Mouse (Mus musculus) liver, embryonic 16.5 days (tissue): ENCODE results near the gene Hdac4. TPM values are rescaled to one million over a fixed set of nuclear protein-coding genes. Genes with fewer than 3 reads are reported as not detected.

Experiments used
- ATAC-seq: fragments of 200-750 bp; cut with Nextera tagmentation; 2 replicates; pipeline ENCODE4 v1.8.0; 2017; ENCODE audit warnings: low read depth, mild to moderate bottlenecking, moderate number of reproducible peaks, moderate library complexity
- H3K27ac ChIP-seq: fragments of 300-500 bp; sonication (generic); 2 replicates; pipeline ENCODE4 v1.5.1; 2014; ENCODE audit warnings: mild to moderate bottlenecking, low read length
- H3K27me3 ChIP-seq: fragments of 300-500 bp; sonication (generic); 2 replicates; pipeline ENCODE4 v1.6.1; 2014; ENCODE audit warnings: low read depth, low read length, mixed read lengths; ENCODE audit not compliant: control insufficient read depth, insufficient read depth
- H3K36me3 ChIP-seq: fragments of 300-500 bp; sonication (generic); 2 replicates; pipeline ENCODE4 v1.6.1; 2014; ENCODE audit warnings: mild to moderate bottlenecking; ENCODE audit not compliant: control insufficient read depth, insufficient read depth
- H3K4me1 ChIP-seq: fragments of 300-500 bp; sonication (generic); 2 replicates; pipeline ENCODE4 v1.6.1; 2014; ENCODE audit warnings: low read depth, low read length, mixed read lengths; ENCODE audit not compliant: control insufficient read depth
- H3K4me2 ChIP-seq: fragments of 300-500 bp; sonication (generic); 2 replicates; pipeline ENCODE4 v1.6.1; 2014; ENCODE audit warnings: low read depth, low read length, mixed read lengths
- H3K4me3 ChIP-seq: fragments of 300-500 bp; sonication (generic); 2 replicates; pipeline ENCODE4 v1.5.1; 2014; ENCODE audit warnings: low read depth, mild to moderate bottlenecking, low read length
- H3K9ac ChIP-seq: fragments of 300-500 bp; sonication (generic); 2 replicates; pipeline ENCODE4 v1.6.1; 2014; ENCODE audit warnings: low read depth, low read length
- H3K9me3 ChIP-seq: fragments of 300-500 bp; sonication (generic); replicated peaks from 2 replicates; pipeline ENCODE4 v1.6.1; 2016; ENCODE audit warnings: low read length; ENCODE audit not compliant: control insufficient read depth
- WGBS: fragments of 180-500 bp; shearing (Covaris S2); extraction: QIAGEN DNeasy Blood & Tissue Kit; methylation state at CpG from one replicate; pipeline ENCODE4 v1.1.7; 2014; ENCODE audit not compliant: insufficient replicate concordance; 5-methylcytosine and 5-hydroxymethylcytosine counted together
- polyA plus RNA-seq: library from polyadenylated mRNA; unstranded; fragments of >200 nt; fragmentation: Nextera tagmentation; extraction: Ambion mirVana; gene quantifications from 2 replicates; pipeline ENCODE4 v1.2.1, GENCODE M21; 2015

Gene Hdac4
- polyA plus RNA-seq, 1 experiment from 2014 or later: 3.3 TPM

DNA sequence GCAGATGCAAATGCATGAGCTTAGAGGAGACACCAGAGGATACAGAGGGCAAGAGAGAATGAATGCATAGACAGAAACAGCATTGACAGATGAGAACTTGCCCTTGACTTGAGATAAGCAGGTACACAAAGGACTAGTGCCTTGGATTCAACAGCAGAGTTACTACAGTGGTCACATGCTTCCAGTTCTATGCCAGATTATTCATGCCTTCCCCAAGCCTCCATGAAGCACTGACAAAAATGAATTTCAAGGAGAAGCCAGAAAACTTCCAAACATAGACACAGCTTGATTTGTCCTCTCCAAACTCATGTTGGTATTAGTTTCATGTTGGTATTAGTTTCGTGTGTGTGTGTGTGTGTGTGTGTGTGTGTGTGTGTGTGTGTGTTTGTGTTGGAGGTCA is 149.8 kb downstream of the Hdac4 start:
- no peak overlapping the region for H3K4me3 ChIP-seq
- H3K9ac ChIP-seq: no peak overlapping the region
- no peaks in the 10 kb centered on the region for H3K9me3 ChIP-seq
- H3K36me3 ChIP-seq: no peaks in the 10 kb centered on the region
- H3K27ac ChIP-seq: no peak overlapping the region
- no peak for ATAC-seq
- H3K4me2 ChIP-seq: no peak overlapping the region
- no peaks in the 10 kb centered on the region for H3K27me3 ChIP-seq
- WGBS: 31% methylated on average over 1 of the region's 1 CpGs
- H3K4me1 ChIP-seq: no peaks in the 10 kb centered on the region; the same call in 1 of the 2 replicates

DNA sequence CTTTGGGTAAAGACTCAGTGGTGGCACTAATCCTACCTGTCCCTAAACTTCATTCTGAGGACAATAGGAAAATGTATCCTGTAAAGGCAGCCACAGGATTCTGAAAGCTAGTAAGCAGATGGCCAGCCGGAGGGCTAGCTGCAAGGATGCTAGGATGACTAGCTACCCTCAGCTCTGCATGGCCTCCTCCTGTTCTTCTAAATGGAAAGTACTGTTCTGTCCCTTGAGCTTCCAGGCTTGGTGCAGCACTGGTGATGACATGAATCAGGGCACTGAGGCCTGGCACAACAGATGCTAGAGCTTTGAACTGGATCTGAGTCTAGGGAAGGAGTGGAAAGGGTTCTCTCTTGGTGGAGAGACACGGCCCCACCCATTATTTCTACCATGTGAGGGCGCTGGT is 150.6 kb downstream of the Hdac4 start:
- Histone ChIP-seq H3K27ac (no peak overlapping the region), H3K36me3 (no peaks in the 10 kb centered on the region), H3K9me3 (no peaks in the 10 kb centered on the region), H3K4me3 (no peak overlapping the region), H3K4me2 (no peak overlapping the region), H3K4me1 (no peaks in the 10 kb centered on the region), H3K27me3 (no peaks in the 10 kb centered on the region), H3K9ac (no peak overlapping the region)
- 61% methylated on average over 3 of the region's 3 CpGs for WGBS
- ATAC-seq: no peak

DNA sequence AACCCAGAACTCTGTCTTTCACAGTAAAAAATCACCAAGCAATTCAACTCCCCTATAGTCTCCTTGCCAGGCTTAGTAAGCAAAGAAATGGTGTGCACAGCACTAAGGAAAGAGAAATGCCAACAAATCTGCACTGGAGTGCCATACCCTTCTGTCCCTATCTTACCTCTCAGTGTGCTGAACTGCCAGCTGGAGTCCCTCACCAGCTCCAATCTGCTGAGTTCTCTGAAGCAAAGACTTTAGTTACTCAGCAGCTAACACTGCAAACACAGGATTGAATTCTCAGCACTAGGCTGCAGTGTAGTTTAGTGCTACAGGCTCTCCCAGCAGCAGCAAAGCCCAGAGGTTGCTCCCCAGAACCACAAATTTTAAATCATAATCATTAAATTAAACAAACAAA is 151.5 kb downstream of the Hdac4 start:
- no peak overlapping the region for H3K9ac ChIP-seq
- H3K9me3 ChIP-seq: no peaks in the 10 kb centered on the region
- no peak overlapping the region for H3K4me2 ChIP-seq
- no peaks in the 10 kb centered on the region for H3K4me1 ChIP-seq
- H3K36me3 ChIP-seq: no peaks in the 10 kb centered on the region
- H3K27me3 ChIP-seq: no peaks in the 10 kb centered on the region
- H3K4me3 ChIP-seq: no peak overlapping the region
- ATAC-seq: no peak
- no peak overlapping the region for H3K27ac ChIP-seq

DNA sequence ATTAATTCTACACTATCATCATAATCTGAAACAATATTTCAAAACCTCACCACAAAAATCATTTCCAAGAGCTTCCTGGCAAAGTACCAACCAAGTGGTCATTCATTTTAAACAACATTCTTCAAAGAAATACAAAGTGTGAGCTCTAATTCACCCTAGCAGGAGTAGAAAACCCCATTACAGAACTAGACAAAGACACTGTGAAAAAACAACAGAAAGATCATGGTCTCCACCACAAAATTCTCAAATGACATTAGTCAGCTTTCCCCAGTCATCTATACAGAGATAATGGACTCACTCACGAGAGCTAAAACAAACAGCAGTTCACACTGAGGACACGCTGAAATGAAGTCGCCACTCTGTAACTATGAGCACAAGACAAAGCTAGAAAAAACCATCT is 153.4 kb downstream of the Hdac4 start:
- no peaks in the 10 kb centered on the region for H3K9me3 ChIP-seq
- no peaks in the 10 kb centered on the region for H3K4me1 ChIP-seq
- no peak overlapping the region for H3K4me2 ChIP-seq
- H3K27ac ChIP-seq: no peak overlapping the region
- no peak overlapping the region for H3K9ac ChIP-seq
- H3K4me3 ChIP-seq: no peak overlapping the region
- no peaks in the 10 kb centered on the region for H3K27me3 ChIP-seq
- WGBS: 68% methylated on average over 3 of the region's 3 CpGs
- no peak for ATAC-seq
- H3K36me3 ChIP-seq: no peaks in the 10 kb centered on the region

DNA sequence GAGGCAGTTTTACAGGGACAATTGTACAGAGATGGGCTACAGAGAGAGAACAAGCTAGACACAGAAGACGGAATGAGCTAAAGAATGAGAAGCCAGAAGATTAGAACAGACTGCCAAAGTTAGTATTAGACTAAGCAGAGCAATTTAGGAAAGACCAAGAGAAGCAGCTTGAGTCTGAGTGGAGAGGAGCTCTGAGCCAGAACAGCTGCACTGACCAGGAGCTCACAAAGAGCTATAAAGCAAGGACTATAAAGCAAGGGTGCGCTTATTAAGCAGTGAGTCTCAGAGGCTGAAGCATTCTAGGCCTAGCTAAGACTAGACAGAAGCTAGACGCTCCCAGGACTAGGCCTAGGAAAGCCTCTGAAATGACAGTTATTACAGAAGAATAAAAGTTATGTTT is 154.2 kb downstream of the Hdac4 start:
- 78% methylated on average over 3 of the region's 3 CpGs for WGBS
- H3K4me3 ChIP-seq: no peak overlapping the region
- no peaks in the 10 kb centered on the region for H3K27me3 ChIP-seq
- no peak overlapping the region for H3K9ac ChIP-seq
- no peaks in the 10 kb centered on the region for H3K9me3 ChIP-seq
- H3K4me1 ChIP-seq: no peaks in the 10 kb centered on the region
- H3K27ac ChIP-seq: no peak overlapping the region
- H3K4me2 ChIP-seq: no peak overlapping the region
- no peak for ATAC-seq
- H3K36me3 ChIP-seq: no peaks in the 10 kb centered on the region

DNA sequence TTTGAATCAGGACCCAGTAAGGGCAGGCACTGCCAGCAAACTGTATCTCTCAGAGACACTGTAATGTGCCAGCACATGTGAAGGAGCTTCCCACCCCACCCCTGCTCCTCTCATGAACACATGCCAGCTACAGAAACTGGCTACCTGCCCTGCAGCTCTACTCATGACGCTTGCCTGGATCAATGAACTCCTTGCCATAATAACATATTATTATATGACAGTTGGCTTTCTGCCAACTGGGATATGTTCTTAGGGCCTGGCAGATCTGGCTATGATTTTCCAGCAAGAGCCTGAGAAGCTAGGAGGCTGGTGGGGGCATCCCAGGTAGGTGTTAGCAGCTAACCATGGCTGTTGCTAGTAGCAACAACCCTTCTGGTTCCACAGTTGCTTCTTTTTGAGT is 156.8 kb downstream of the Hdac4 start:
- 60% methylated on average over 1 of the region's 1 CpGs for WGBS
- Histone ChIP-seq H3K9me3 (no peaks in the 10 kb centered on the region), H3K4me3 (no peak overlapping the region), H3K4me2 (no peak overlapping the region), H3K27me3 (no peaks in the 10 kb centered on the region), H3K36me3 (no peaks in the 10 kb centered on the region), H3K27ac (no peak overlapping the region), H3K9ac (no peak overlapping the region), H3K4me1 (no peaks in the 10 kb centered on the region)
- ATAC-seq: no peak

DNA sequence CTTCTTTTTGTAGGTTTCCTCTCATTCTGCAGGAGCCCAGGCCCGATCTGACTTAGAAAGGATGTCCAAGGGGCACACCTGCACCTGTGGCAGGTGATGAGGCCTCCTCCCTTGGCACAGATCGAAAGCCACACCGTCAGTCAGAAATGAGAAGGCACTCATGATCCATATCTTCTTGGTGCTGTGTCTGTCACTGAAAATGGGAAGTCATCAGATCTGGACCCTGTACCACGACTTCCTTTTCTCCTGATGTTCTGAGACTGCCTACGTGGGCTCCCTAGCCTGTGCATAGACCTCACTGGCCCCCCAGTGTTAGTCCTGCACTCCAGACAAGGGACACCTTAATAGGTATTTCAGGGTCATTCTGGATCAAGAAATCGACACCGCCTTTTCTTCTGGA is 158.5 kb downstream of the Hdac4 start:
- ATAC-seq: no peak
- WGBS: 46% methylated on average over 7 of the region's 7 CpGs
- Histone ChIP-seq H3K4me2 (no peak overlapping the region), H3K4me3 (no peak overlapping the region), H3K36me3 (no peaks in the 10 kb centered on the region), H3K9ac (no peak overlapping the region), H3K27ac (no peak overlapping the region), H3K9me3 (no peaks in the 10 kb centered on the region), H3K27me3 (no peaks in the 10 kb centered on the region), H3K4me1 (no peaks in the 10 kb centered on the region)

DNA sequence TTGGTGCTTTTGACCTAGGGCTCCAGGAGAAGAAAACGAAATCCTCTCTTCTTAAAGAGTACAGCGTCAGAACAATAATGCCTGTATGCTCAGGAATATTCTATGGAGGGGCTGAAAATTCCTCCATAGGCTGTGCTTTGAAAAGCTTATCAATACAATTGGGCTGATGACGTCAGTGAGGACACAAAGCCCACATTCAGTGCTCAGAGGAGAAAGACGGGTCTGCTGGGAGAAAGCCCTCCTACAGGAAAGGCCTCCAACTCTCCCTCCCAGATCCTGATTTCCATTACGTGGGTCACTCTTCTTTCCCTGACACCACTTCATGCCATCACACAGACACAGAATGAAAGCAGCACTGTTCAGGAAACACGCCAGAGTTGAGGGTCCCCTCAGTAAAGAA is 159.7 kb downstream of the Hdac4 start:
- Histone ChIP-seq H3K4me1 (no peaks in the 10 kb centered on the region), H3K27me3 (no peaks in the 10 kb centered on the region), H3K36me3 (no peaks in the 10 kb centered on the region), H3K27ac (no peak overlapping the region), H3K9ac (no peak overlapping the region), H3K9me3 (no peaks in the 10 kb centered on the region), H3K4me2 (no peak overlapping the region), H3K4me3 (no peak overlapping the region)
- no peak for ATAC-seq
- WGBS: 61% methylated on average over 6 of the region's 6 CpGs

DNA sequence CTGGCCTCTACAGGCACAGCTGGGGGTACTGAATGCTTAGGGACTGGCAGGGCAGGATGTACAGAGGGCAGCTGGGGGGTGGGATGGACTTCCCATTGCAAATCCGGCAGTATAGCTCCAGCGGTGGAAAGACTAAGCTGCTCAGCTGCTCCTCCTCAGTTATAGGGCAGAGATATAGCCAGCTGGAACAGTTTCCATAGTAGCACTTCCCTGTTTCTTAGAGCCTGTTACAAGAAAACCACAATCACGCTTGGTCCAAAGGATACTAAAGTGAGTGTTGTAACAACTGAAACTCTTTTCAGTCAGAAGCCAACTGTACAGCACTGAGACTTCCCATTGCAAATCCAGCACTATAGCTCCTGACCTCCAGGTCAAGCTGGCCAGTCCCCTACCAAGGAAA is 161.3 kb downstream of the Hdac4 start:
- no peak overlapping the region for H3K9ac ChIP-seq
- H3K27ac ChIP-seq: no peak overlapping the region
- 47% methylated on average over 3 of the region's 3 CpGs for WGBS
- H3K4me2 ChIP-seq: no peak overlapping the region
- H3K27me3 ChIP-seq: no peaks in the 10 kb centered on the region
- no peaks in the 10 kb centered on the region for H3K9me3 ChIP-seq
- no peaks in the 10 kb centered on the region for H3K4me1 ChIP-seq
- H3K36me3 ChIP-seq: no peaks in the 10 kb centered on the region
- H3K4me3 ChIP-seq: no peak overlapping the region
- no peak for ATAC-seq

DNA sequence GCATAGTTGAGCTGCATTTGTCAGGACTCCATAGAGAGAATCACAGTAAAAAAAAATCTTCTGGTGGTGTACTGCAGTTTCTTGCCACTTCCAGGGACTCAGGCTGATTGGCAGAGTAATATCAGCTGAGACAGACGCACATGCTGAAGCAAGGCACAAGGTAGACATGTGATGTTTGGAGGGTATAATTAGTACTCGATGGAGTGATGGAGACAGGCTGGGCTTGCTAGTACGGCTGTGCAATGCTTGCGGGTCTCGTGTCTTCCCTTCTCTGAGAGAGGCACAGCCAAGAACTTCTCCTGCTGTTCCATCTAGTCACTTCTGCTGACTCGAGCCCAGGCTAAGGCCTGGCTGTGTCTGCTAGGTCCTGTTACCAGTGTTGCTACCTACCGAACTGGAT is 162.0 kb downstream of the Hdac4 start:
- no peak overlapping the region for H3K4me3 ChIP-seq
- no peaks in the 10 kb centered on the region for H3K36me3 ChIP-seq
- 61% methylated on average over 7 of the region's 7 CpGs for WGBS
- H3K4me1 ChIP-seq: no peaks in the 10 kb centered on the region
- H3K27ac ChIP-seq: no peak overlapping the region
- no peak overlapping the region for H3K9ac ChIP-seq
- no peaks in the 10 kb centered on the region for H3K9me3 ChIP-seq
- no peak for ATAC-seq
- no peaks in the 10 kb centered on the region for H3K27me3 ChIP-seq
- H3K4me2 ChIP-seq: no peak overlapping the region
